Mouse (Mus musculus): ENCODE results near the gene Prpf38a.

The Prpf38a gene

DNA sequence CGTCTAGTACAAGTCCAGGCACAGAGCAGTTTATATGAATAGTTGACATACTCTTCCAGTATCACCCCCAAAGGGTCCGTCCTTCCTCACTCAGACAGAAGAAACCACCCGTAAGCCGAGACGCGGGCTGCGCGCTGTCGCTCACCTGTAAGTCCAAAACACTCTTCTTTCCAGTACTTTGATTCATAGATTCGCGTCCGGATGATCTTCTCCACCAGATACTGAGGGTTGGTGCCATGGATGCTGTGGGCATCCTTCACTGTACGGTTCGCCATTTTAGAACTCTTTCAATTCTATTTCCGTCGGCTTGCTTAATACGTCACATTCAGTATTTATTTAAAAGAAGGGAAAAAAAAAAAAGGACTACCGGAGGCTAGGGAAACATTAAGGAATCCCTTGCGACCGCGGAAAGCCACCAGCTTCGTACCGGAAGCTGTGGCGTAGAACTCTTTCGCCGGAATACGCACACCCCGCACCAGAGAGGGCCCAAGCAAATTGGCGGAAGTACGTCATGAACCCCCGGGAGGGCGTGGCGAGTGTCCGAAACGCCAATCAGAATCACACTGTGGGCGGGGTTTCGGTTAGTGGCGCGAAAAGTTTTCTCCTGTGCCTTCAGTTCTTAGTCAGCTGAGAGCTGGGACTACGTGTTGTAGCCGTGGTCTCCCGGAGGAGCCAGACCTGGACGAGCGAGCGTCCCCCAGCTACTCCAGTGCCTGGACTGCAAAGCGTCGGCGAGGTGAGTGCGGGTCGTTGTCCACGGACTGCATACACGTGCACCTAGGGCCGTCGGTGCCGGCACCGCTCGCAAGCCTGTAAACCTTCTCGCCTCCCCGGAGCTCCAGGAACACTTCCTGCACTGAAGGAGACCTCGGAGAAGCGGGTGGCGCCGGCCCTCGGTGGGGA is at the start of gene Prpf38a, which contains the start of gene Orc1:
Gene Prpf38a, minus strand, starts transcription at position 497 of the 903 bp plus-strand sequence.
Gene Orc1, plus strand, starts transcription at position 584 of the 903 bp plus-strand sequence.
- peak; percentile 94 for DNase-seq

GRCm38 (mm10) chr4:108627066-108627465 is 47.9 kb upstream of the Prpf38a start:
- DNase-seq: no peak

- peak; percentile 44 for DNase-seq
Measured at GRCm38 (mm10) chr4:108621504-108621903, 42.4 kb upstream of the Prpf38a start.

- DNase-seq: peak; percentile 29
Measured at GRCm38 (mm10) chr4:108620536-108620935, 41.4 kb upstream of the Prpf38a start.

- peak; percentile 96 for DNase-seq
Measured at GRCm38 (mm10) chr4:108619587-108620341, 40.6 kb upstream of the Prpf38a start, which contains the start of gene Cc2d1b. TSS of gene Cc2d1b (plus strand) at chr4:108619940.

- DNase-seq: no peak
Measured at GRCm38 (mm10) chr4:108619165-108619564, 40.0 kb upstream of the Prpf38a start.

DNA sequence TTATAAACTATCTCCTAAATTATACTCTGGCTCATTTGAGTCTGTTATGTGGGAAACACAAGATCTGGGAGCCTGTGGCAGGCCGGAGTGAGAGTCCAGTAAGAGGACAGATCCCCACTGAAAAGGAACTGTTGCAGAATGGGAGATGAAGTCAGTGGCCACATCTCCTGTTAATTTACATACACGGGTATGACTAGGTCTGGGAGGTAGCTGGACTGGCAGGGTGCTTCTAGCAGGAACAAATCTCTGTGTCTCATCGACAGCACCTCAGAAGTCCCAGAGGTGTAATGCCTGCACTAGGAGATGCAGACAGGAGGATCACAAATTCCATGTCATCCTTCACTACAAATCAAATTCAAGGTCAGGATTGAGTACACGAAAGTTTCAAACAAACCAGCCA is 39.5 kb upstream of the Prpf38a start:
- no peak for DNase-seq

GRCm38 (mm10) chr4:108610935-108611334 is 31.8 kb upstream of the Prpf38a start:
- no peak for DNase-seq

- DNase-seq: no peak
Measured at GRCm38 (mm10) chr4:108608651-108609050, 29.5 kb upstream of the Prpf38a start.

DNA sequence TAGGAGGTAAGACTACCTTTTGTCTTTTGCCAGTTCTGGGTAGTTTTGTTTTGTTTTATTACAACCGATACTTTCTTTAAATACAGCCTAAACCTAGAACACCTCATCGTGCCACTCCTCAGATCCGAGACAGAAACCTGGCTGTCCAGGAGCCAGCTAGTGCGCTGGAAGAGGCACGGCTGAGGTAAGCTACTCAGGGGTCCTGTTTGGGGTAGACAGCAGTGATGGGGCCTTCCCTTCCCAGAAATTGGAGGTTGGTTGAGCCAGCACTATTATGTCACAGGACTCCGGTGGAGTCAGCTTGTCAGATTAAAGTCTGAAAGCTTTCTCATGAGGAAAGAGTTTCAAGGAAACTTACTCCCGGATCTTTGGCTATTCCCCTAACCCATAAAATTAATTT is 22.7 kb upstream of the Prpf38a start:
- DNase-seq: no peak

GRCm38 (mm10) chr4:108598306-108598705 is 19.2 kb upstream of the Prpf38a start:
- DNase-seq: no peak

DNA sequence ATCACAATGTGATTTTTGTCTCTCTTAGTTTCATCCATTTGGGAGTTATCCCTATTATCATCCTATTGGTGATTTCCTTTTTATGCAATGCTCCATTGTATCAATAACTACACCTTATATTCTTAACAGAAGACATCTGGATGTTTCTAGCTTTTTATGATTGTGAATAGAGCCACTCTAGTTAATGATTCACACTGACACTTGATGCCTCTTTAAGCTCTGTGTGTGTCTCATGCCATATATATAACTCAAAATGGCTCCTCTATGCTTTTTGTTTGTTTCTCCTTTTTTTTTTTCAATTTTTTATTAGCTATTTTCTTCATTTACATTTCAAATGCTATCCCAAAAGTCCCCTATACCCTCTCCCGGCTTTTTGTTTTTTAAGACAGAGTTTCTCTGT is 16.6 kb upstream of the Prpf38a start:
- DNase-seq: no peak

DNA sequence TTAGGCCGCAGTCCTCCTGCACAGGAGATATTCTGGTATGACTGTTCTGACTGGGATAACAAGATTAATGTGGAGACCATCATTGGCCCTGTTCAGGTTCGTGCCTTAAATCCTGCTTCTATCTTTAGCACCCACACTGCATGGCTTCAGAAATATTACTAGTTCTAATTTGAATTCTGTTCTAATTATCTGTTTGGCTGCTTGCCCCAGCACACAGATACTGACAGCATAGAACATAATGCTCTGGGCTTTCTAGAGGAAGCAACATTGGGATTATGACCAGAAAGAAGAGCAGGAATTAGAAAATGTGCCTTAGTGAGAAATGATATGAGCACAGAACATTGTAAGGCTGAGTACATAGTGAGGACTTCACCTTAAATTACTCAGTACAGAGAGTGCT is 14.2 kb upstream of the Prpf38a start:
- DNase-seq: peak; percentile 26

GRCm38 (mm10) chr4:108579743-108580411 is 741 bp upstream of the Prpf38a start:
- no peak for DNase-seq

DNA sequence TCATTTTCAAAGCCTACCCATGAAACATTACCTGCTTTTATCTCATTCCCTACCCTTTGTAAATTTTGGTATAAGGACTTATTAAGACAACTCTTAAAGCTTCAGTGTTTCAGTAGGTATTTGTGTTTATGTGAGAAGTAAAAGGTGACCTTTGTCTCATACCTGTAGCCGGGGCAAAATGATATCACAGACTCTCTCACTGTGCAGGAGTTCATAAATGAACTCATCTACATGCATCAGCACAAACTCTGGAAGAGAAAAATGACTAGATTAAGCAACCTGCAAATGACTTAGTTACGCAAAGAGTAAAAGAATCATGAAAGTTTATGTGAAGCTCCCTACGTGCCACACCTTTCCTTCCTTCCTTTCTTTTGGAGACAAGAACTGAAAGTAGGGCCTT is 6.5 kb downstream of the Prpf38a start:
- no peak for DNase-seq

GRCm38 (mm10) chr4:108565026-108565425 is 14.1 kb downstream of the Prpf38a start:
- DNase-seq: no peak

GRCm38 (mm10) chr4:108539701-108540100 is 39.4 kb downstream of the Prpf38a start:
- DNase-seq: no peak
